Mouse (Mus musculus): ENCODE data around the gene Ptpn13.

Gene Ptpn13

DNA sequence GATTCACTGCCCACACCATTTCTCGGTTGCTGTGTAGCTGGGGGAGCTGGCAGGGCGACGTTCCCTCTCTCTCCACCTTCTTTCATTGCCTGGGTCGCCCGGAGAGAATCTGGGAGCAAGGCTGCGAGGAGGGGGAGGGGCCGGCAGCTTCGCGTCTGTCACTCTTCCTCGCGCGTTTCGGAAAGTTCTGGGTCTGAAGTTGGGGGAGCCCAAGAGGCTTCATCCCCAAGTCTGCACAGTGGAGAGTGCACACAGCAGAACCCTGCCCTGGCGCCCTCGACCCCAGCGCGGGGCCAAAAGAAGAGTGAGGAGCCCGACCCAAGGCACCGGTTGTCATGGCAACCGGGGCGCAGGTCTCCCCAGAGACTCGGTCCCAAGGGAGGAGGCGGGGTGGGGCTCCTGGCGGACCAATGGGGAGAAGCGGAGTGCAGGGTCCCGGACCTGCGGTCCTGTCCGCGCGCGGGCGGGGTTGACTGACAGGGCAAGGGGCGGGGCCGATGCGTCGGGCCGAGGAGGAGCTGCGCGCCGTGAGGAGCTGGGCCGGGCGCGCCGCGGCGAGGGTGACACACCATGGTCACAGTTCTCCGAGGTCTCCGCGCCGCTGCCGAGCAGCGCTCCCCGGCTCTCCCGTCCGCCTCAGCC, at the start of gene Ptpn13:
Gene Ptpn13, plus strand, starts transcription at position 515 of the 642 bp plus-strand sequence.
- peak; percentile 77 to 85 for DNase-seq (ENCODE audit: low spot score in 2 of 2)

DNA sequence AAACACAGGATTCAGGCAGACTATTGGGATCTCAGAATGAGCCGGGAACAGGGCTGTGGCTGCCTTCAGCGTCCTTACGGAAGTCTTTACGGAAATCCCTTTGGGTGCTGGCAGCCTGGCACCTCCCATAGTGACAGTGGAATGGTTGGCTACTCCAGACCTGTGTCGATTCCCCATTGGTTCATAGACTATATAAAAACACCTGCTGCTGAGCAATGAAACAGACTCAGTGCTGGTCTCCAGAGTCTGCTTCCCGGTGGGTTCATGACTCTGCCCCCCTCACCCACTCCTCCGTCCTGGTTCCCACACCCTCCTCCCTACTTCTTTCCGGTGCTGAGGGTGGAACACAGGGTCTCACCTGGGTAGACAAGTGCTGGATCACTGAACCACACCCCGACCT, 49.8 kb upstream of the Ptpn13 start:
- no peak for DNase-seq (ENCODE audit: low spot score in 2 of 2)

DNA sequence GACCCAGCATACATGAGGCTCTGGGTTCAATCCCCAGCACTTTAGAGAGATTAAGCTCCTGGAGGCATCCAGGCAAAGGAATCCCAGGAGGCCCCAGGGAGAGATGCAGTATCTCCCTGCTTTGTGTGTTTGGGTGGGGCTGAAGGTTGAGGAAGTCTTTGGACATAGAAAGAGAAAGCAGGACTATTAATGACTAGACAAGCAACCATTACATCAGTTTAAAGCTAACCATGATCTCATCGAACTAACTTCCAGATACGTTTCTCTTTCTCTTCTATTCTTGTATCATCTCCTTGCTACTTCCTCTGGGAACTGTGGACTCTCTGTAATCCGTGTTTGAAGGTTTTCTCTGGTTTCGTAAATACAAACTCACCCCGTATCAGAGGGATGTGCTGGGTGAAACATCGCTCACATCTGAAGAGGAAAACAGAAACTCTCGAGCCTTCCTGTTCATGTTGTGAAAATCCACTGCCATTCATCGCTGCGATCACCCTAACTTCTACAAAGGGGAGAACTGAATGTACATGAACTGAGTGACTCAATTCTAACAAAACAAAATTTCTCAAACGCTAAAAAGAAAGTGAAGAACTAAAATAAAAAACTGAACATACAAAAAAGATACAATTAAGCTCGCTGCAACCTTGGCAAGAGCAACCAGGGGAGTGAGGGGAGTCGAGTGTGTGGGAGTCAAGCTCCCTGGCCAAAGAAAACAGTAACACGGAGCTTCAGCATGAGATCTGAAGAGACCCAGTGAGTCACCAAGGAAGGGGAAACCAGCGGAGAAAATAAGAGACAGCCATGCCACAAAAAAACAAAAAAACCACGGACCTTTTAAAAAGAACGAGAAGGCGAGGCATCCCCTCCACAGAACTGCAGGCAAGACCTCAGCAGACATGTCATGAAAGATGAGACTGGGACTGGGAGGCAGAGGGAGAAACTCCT, 48.4 kb upstream of the Ptpn13 start:
- DNase-seq (ENCODE audit: low spot score in 2 of 2): no peak

DNA sequence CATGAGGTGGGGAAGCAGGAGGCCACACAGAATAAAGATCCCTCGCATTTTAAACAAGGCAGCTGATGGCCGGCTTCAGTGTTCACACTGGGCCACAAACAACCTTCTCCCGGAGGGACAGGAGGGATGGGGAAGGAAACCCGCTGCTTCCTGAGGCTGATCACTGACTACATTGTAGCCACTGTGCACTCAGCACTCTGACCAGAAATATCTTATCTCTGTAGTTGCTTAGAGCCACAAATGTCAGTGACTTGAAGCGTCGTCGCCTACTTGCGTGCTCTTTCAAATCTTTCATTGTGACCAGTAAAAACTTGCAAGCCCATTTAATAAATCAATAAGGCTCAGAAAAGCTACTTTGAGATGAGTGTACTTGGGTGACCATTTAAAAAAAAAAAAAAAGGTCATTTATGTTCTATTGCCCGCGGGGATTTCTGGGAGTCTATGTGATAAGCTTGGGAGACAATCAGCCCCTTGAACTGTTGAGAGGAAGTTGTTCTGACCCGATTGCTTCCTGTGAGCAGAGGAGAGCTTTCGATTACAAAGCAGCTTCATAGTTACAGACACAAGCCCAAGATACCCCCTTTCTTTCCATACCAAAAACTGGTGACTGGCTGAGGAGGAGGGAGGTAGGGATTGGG, 47.4 kb upstream of the Ptpn13 start:
- DNase-seq (ENCODE audit: low spot score in 2 of 2): no peak

DNA sequence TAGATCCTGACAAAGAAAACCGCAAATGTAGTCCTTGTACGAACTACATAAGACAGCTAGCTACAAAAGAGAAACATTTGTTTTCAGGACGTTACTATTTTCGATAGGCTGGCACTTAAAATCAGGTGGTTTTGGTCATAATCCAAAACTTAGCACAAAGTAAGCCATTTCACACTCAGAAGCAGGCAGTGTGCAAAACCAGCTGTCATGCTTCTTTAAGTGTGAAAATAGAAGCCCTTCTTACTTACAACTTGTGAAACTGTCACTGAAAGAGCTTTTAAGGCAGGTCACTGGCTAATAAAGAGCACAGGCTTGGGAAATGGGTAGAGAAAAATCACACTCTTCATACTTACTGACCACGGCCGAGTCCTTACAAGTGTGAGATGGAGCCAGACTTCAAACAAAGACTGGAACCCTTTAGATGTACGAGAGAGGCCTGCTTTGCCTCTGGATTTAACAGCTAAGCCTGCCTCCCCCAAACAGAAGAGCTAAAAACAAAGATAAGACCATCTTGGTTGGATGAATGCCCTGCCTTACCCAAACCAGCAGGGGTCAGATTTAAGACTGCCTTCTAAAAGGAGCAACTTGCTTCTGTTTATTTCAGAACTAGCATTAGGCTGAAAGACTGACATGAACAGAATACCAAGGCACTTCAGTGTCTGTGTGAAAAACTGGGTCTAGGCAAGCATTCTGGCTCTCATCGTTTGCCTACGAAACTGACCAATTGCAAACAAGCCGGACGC, 44.0 kb upstream of the Ptpn13 start:
- DNase-seq (ENCODE audit: low spot score in 2 of 2): no peak

DNA sequence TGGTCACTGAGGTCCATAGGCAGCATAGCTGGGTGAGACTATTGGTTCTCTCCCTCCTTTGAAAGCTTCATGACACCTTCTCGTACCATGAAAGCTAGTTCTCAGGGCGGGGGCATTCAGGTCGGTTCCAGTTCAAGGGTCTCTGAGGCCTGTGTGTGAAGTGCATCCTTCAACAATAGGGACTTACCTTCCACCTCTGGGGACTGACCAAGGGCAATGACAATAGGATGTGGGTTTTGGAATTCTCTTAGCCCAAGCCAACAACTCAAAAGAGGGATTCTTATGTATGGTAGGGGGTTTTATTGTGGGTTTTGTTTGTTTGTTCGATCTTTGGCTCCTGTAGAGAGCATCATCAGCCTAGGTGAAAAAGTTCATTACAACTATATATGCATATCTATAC, 42.0 kb upstream of the Ptpn13 start:
- no peak for DNase-seq (ENCODE audit: low spot score in 2 of 2)

DNA sequence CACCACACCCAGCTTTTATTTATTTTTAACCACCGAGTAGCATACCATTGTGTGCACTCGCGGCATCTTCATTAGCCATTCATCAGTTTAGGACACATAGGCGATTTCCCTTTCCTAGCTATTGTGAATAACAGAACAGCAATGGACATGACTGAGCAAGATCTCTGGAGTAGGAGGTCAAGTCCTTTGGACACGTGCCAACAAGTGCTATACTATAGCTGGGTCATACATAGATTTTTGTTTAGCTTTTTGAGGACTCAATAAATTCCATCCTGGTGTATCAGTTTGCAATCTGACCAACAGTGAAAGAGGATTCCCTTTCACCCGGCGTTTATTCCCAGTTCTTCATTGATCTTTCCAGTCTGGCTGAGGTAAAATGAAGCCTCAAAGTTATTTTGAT, 41.0 kb upstream of the Ptpn13 start:
- no peak for DNase-seq (ENCODE audit: low spot score in 2 of 2)

DNA sequence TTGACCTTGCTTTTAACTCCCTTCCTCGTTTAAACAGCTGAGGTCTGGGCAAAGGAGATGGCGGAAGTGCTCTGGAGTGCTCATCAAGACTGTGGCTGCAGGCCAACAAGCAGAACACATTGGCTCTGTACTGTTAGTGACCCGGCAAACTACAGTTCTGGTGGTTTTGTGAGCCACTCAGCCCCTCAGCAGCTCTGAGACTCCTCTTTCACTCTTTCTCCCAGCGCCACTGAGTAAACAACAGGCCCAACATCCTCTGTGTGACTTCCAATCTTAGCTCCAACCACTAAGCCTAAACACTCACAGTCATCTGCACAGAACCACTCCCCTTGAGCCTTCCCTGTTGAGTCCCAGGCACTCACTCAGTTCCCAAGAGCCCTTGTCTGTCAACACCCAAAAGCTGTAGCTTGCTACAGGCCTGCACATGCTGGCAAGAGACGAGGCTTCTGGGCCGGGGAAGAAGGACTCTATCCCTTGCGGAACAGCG, 37.4 kb upstream of the Ptpn13 start:
- DNase-seq (ENCODE audit: low spot score in 2 of 2): no peak

DNA sequence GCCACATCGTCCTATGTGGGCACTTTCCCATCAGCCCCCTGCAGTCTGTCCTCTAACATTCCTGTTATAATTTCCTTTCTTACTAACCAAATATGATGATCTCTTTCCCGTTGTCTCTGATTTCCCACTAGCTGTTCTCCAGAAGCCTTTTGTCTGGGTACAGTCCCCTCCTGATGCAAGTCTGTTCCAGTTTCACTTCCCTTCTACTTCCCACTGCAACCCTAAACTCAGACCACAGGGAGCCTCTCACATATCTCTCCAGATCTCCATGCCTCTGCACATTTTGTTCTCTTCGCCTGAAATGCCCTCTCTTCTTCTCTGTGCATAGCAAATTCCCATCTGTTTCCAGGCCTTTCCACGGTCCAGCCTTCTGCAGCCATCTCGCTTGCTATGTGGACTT, 35.6 kb upstream of the Ptpn13 start:
- DNase-seq (ENCODE audit: low spot score in 2 of 2): no peak

DNA sequence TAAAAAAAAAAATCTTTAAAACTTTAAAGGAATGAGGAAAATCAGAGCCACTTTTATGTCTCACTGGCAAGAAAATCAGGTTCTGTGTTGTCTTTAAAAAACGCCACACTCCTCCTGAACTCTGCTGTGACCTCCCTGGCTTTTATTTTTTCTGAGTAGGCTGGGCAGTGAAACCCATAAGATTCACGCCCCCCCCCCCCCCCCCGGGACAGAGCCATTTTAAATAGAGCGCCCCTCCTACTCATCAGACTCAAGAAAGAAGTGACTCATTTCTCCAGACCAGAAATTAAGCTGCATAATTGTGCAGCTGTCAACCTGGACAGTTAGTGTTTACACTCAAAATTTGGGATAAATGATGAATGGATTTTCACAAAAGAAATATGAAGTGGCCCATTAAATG, 31.8 kb upstream of the Ptpn13 start:
- no peak for DNase-seq (ENCODE audit: low spot score in 2 of 2)

DNA sequence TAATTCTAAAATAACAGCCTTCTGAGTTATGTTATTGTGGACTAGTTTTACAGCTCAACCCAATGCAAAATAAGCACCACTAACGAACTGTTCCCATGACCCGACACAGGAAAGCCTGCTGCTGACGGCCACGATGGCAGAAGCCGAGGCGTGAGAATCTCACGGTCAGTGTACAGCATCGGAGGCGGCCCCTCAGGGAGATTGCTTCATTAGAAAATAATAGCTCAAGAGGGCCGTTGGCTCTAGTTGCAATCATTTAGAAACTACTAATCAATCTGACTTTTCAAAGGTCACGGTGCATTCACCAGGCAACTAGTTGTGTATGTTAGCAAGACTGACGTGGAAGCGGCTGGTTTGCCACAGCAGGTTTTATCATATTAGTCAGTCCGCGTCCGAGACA, 31.2 kb upstream of the Ptpn13 start:
- DNase-seq (ENCODE audit: low spot score in 2 of 2): no peak

DNA sequence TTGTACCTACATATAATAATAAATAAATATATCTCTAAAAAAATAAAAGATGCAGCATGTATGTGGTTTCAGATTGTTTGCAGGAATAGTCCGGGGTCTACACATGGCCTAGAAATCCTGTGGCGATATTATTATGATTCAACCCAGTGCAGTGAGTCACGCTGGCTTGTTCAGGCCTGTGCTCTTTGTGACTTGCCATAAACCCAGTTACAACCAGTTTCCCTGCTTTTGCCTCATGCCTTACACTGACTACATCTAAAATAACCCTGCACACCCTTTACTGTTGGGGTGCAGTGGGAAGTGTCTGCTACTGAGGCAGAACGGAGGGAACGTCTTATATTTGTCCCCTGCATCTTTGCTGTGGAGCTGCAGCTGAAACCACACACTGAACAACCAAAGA, 29.3 kb upstream of the Ptpn13 start:
- no peak for DNase-seq (ENCODE audit: low spot score in 2 of 2)

DNA sequence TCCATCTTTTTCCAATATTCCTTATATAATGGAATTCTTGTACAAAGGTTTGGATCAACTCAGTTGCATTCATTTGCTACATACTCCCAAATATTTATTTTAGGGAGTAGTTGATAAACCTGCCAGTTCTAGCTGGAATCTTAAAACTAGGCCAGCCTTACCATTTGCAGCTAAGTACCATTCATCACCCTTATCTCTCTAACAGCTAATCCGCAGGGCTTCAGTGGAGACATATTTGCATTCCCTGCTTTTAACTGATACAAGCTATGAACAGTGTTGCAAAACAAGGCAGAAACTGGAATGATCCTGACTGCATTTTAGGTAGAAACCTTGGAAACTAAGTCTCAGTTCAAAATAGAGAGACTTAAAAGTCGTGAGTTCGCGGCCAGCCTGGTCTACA, 27.6 kb upstream of the Ptpn13 start:
- no peak for DNase-seq (ENCODE audit: low spot score in 2 of 2)

DNA sequence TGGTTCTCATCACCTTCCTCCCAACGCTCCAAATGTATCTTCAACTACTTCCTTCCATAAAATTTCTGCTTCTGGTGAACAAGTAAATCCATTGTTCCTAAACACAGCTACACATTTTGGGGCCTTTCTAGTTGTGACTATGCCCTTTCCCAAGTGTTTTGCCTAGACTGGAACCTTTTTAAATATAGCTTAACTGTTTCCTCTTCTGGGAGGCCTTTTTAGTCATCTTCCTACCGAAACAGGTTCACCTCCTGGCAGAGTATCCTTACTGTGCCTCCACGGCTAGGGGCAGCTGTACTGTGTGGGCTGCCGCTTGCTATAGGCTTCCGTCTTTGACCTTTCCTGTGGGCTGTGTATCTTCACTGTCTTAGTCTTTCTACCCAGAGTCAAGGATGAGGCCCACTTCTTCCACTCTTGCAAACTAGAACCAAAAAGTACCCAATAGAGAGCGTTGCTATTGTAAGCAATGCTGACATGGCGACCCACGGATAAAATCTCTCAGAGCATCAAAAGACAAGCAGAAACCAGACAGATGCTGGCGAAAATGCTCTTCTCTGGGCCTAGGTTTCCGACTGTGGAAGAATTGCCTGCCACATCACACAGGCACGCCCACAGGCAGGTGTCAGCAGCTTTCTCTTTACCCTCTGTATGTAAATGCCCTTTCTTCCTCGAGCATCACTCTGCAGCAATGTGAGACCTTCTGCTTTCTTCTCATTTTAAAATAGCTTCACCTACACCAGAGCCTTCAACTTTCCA, 20.6 kb upstream of the Ptpn13 start:
- no peak for DNase-seq (ENCODE audit: low spot score in 2 of 2)

DNA sequence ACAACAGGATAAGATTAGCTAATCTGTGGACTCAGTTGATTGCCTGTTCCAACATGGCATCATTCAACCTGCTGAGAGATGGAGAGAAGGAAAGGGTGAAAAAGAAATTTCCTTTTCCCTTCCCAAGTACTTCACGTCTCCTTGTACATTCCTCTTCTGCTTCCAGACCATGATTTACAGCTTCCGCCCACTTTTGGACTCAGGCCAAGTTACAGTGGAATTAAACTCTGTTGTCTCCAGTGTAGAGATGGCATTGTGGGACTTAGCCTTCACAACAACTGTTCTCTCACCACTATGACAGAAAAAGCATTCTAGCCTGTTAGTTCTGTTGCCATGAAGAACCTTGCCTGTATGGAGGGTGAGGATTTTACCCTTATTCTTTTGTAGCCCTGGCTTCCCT, 19.1 kb upstream of the Ptpn13 start:
- no peak for DNase-seq (ENCODE audit: low spot score in 2 of 2)

DNA sequence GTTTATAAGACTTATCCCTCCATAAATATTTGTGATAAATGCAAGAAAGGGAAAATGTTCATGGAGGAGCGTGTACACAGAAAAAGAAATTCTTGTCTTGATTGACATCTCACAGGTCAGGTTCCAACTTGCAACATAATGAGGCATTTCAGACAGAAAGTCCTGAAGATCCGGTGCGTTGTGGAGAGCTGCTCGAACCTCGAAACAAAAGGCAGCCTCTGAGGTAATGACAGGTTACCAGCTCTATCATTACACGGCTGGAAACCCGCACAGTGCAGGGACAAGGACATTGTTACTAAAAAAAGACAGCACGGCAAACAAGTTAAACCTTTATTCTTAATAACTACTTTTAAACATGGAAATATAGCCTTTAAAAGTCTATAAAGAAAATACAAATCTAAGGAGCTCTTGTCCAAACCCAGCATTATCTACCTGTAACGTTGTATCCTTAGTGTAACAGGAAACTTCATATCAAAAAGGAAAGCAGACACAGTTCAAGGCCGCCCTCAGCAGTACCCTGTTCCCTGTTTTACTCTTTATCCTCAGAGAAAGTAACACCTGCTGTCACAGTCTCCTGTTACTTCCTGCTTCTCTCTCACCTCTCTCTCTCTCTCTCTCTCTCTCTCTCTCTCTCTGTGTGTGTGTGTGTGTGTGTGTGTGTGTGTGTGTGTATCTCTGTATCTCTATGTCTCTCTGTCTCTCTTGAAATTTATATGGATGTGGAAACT, 12.8 kb upstream of the Ptpn13 start:
- DNase-seq (ENCODE audit: low spot score in 2 of 2): no peak

DNA sequence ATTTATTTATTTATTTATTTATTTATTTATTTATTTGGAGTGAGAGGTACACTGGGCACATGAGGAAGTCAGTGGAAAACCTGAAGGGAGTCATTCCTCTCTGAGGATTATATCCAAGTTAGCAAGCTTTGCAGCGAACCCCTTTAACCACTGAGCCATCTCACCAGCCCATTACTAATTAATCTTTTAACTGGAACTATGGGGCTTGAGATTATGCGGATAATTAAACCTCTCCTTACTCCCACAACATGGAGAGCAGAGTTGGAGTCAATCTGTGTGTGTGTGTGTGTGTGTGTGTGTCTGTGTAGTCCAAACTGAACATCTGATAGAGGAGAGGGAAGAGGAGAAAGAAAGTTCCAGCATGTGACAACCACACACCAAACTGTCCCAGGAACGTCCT, 10.4 kb upstream of the Ptpn13 start:
- no peak for DNase-seq (ENCODE audit: low spot score in 2 of 2)

DNA sequence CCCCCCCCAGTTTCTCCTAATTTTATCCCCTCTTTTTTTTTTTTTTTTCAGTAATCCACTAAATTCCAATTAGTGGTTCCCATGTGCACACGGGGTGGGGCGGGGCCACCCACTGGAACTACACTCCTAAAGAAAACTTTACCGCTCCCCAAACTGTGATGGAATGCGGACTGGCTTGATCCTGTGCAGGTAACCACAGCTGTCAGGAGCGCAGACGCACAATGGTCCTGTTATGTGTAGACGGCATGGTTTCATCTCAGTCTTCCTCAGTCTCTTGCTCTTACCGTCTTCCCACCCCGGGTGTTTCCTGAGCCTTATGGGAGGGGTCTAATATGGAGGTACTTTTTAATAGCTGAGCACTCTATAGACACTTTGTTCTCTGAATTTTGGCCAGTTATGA, 7.0 kb upstream of the Ptpn13 start:
- DNase-seq (ENCODE audit: low spot score in 2 of 2): no peak

DNA sequence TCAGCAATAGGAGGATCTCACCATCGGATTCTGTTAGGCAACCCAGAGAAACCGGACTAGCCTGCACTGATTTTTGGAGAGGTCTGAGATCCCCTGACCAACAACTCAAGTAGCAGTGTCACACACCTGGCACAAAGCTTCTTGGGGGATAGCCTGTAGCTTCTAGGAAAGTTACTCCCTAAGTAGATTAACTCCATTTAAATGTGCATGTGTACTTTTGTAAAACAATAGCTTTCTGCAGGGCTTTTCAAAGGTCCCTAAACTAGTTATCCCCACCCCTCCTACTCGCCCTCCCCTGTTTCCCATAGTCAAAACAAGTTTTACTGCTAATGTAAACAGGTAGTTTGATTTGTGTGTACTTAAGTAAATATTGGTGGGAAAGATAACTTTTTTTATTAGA, 6.1 kb upstream of the Ptpn13 start:
- DNase-seq (ENCODE audit: low spot score in 2 of 2): no peak

DNA sequence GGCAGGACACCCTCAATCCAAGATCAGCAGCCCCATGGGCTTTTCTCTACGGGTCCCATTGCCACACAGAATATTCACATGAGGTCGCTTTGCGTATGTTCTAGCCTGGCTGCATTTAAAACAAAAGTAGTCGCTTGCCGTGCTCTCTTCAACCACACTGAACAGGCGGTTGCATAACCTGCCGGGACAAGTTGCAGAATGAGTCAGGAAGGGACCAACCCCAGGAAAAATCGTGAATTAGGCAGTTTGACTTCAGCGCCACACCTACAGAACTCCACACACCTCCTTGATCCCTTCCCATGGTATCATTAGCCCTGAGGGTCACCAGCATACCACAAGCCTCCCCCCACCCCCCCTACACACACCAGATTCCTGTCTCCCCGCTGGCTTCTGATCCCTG, 4.4 kb upstream of the Ptpn13 start:
- no peak for DNase-seq (ENCODE audit: low spot score in 2 of 2)

DNA sequence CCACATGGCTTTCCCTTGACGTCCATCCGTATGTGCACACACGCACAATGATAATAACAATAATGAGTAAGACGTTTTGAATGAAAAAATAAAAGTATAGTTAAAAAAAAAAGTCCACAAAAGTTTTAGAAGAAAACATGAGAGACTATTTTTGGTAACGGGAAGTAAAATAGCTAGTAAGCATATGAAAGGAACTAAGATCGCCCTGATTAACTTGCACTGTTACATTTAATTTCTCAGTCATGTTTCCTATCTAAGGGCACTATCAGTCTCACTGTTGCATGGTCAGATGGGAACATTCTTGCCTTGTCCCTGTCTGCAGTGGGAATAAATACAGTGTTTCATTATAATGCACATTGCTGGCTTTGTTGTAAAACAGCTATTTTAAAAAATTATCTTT, 2.4 kb upstream of the Ptpn13 start:
- no peak for DNase-seq (ENCODE audit: low spot score in 2 of 2)
